Mouse (Mus musculus) stomach, postnatal 0 days (tissue): ENCODE data around the gene Degs2.
"Not testable (repeated sequence)": the region's sequence is repeated elsewhere in the genome, so short reads cannot be mapped to it uniquely, and the experiment has no call there.

Experiments
- CTCF ChIP-seq: IDR thresholded peaks from 2 replicates; pipeline ENCODE4 v1.5.1; 2016; ENCODE audit warnings: antibody characterized with exemption, low read depth, mild to moderate bottlenecking, moderate library complexity
- EP300 ChIP-seq: optimal IDR thresholded peaks from 2 replicates; pipeline ENCODE3; 2016; ENCODE audit warnings: antibody characterized with exemption

- peak; percentile 29 for TF ChIP-seq CTCF
- not testable (repeated sequence) for TF ChIP-seq EP300
Observed at GRCm38 (mm10) chr12:108713972-108714371, 11.9 kb upstream of the Degs2 start.
